Mouse (Mus musculus) spleen, postnatal 36 days (tissue): ENCODE data around the gene Prl.
"Not testable (repeated sequence)": the region's sequence is repeated elsewhere in the genome, so short reads cannot be mapped to it uniquely, and the experiment has no call there.

ENCODE experiments used
- DNase-seq, 2 experiments: peaks; one replicate each; pipeline ENCODE4 v3.0.0; 2022; ENCODE audit warnings: low spot score in 2 of 2, mixed read lengths in 1 of 2

Prl gene

GRCm38 (mm10) chr13:27057270-27057669, at the start of gene Prl:
TSS of gene Prl (plus strand) at chr13:27057570.
- no peak for DNase-seq

- DNase-seq, result no peak
Measured at GRCm38 (mm10) chr13:27026614-27027013, 30.8 kb upstream of the Prl start.

GRCm38 (mm10) chr13:27027376-27027775, 30.0 kb upstream of the Prl start:
- no peak for DNase-seq

- DNase-seq, result no peak
Measured at GRCm38 (mm10) chr13:27028501-27029240, 28.7 kb upstream of the Prl start.

GRCm38 (mm10) chr13:27031101-27031852, 26.1 kb upstream of the Prl start:
- DNase-seq, result no peak

DNA sequence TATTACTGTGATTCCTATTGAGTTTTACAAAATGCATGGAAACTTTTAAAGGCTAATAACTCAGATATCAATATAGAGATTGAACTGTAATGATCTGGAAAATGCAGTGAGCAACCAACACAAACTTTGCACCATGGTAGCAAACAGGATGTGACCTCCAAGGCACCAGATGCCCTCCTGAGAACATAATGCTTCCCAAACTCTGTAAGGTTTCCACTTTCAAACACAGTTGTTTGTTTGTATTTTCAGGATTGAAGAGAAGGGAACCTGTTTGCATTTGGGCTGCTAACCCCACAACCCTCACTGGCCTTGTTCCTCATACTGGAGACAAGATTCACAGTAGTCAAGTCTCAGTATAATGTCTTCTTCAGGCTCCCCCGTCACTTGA, 25.5 kb upstream of the Prl start:
- no peak for DNase-seq

- no peak for DNase-seq
Measured at GRCm38 (mm10) chr13:27032998-27033397, 24.4 kb upstream of the Prl start.

DNA sequence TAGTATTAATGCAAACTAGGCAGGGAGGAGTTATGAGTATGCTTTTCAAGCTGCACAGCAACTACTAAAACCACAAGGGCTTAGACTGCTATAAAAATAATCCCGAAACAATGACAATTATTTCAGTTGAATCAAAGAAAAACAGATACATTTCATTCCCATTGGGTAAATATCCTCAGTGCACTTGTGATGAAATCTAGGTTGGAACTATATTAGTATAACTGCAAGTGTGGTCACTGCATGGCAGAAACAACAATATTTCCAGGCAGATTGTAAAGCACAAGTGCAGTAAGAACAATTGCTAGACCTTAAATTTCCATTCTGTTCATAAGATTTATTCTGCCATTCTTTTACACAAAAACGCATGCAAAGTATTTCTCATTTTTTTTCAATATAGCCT, 15.2 kb upstream of the Prl start:
- no peak for DNase-seq

DNA sequence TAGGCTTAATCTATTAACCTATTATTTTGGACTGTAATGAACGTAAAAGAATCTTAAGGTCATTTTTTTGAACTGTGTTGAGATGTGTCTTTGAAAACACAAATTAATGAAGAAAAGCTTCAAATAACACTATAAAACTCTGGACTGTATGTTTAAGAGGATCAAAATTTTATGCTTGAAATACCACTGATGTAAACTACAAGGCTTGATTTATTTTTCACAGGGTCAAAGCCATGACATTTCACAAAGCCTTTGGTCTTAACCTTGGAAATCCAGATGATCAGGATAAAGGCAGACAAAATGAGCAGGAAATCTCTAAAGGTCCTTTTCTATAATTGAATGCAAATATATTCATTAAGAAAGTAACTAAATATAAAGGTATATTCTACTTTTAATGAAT, 14.0 kb upstream of the Prl start:
- DNase-seq, result no peak

DNA sequence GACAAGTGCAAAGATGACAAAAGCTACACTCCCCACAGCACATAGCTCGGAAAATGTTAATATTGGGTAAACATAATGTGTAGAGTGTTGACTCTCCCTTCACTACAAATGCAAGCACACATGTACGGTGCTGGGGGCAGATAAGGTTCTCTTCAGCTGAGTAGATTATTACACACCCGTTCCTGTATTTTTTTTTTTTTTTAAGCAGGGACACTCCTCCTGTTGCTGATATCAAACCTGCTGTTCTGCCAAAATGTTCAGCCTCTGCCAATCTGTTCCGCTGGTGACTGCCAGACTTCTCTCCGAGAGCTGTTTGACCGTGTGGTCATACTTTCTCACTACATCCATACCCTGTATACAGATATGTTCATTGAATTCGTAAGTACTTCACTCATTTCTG, 1.8 kb downstream of the Prl start:
- no peak for DNase-seq

DNA sequence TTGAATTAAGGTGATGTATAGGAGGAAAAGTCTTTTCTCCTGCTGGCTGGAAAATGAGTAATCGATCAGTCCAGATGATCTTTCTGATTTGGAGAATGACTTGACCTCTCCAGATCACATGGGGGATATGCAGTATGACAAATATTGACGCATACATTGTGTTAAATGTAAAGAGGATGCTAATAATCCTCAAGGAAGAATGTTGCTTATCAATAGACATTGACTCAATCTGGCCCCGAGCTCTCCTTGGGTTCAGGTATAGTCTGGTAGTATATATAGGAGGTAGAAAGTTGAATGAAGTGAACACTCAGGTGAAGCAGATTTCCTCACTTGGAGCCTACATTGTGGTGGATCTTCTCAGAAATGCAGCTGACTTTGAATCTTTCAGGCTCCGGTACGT, 36.5 kb downstream of the Prl start, which contains the start of gene Prl3d1:
TSS of gene Prl3d1 (plus strand) at position 301 of the 400 bp plus-strand sequence.
- DNase-seq, result not testable (repeated sequence)
